Mouse (Mus musculus) embryonic stem cell, embryonic (primary cell): ENCODE results near the gene Fthl17e.
"Not testable (repeated sequence)": the region's sequence is repeated elsewhere in the genome, so short reads cannot be mapped to it uniquely, and the experiment has no call there.

ENCODE experiments used
- CTCF ChIA-PET, 4 experiments: fragments of 300-600 bp in 2 of 4; fragments of 350-600 bp in 2 of 4; sonication (Branson Sonifier 250); formaldehyde crosslinking; loops; one replicate each; lab custom pipeline; 2022; ENCODE audit warnings: inconsistent platforms in 2 of 4; lab: Charles Lee
- POLR2A ChIA-PET, 4 experiments: fragments of 300-600 bp in 2 of 4; fragments of 350-600 bp in 2 of 4; sonication (Branson Sonifier 250); formaldehyde crosslinking; loops; one replicate each; lab custom pipeline; 2022; ENCODE audit warnings: antibody characterized with exemption in 4 of 4, inconsistent platforms in 1 of 4; lab: Charles Lee

Gene Fthl17e

DNA sequence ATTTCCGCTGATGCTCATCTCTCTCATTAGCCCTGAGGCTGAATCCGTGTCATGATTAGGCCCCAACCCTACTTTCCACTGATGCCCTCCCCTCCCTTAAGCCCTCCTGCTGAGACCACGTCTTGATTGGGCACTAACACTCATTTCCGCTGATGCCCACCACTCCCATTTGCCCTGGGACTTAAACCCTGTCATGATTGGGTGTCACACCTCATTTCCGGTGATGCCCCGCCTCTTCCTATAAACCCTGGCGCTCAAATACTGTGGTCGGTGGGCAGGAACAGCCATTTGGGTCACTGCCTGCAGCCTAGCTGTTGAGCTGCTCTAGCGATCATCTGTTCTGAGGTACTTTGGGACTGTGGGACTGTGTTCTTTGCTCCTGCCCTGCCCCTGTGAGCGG, at the start of gene Fthl17e:
Gene Fthl17e (plus strand): TSS at position 301 of the 400 bp plus-strand sequence.
- CTCF ChIA-PET, POLR2A ChIA-PET: not testable (repeated sequence)

DNA sequence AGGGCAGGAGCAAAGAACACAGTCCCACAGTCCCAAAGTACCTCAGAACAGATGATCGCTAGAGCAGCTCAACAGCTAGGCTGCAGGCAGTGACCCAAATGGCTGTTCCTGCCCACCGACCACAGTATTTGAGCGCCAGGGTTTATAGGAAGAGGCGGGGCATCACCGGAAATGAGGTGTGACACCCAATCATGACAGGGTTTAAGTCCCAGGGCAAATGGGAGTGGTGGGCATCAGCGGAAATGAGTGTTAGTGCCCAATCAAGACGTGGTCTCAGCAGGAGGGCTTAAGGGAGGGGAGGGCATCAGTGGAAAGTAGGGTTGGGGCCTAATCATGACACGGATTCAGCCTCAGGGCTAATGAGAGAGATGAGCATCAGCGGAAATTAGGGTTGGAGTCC, 46.6 kb upstream of the Fthl17e start, which contains the start of gene Fthl17d:
Gene Fthl17d (minus strand): TSS at position 101 of the 400 bp plus-strand sequence.
- POLR2A ChIA-PET, CTCF ChIA-PET: not testable (repeated sequence)

GRCm38 (mm10) chrX:9016079-9016478, 17.2 kb upstream of the Fthl17e start:
- CTCF ChIA-PET = no interaction called here
- POLR2A ChIA-PET = no interaction called here

DNA sequence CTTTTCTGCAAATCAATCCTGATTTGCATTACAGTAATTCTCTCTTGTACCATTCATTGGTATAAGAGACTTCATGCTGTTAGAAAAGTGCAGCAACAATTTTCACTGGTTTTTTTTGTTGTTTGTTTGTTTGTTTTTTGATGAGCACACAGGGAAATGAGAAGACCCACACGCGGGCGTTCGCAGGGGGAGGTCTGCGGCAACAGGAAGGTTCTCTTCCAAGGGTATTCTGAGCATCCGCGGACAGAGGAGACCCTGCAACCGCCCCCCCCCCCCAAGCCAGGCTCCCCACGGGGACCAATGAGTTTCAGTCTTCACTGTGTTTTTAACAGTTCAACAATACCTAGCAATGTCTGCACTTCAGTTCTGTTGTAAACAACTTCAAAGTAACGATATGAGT, 13.8 kb upstream of the Fthl17e start:
- POLR2A ChIA-PET = no interaction called here
- CTCF ChIA-PET = no interaction called here

- POLR2A ChIA-PET, CTCF ChIA-PET: not testable (repeated sequence)
Observed at GRCm38 (mm10) chrX:9041611-9042010, 8.3 kb downstream of the Fthl17e start.

GRCm38 (mm10) chrX:9060952-9061351, 27.7 kb downstream of the Fthl17e start:
- CTCF ChIA-PET = not testable (repeated sequence)

DNA sequence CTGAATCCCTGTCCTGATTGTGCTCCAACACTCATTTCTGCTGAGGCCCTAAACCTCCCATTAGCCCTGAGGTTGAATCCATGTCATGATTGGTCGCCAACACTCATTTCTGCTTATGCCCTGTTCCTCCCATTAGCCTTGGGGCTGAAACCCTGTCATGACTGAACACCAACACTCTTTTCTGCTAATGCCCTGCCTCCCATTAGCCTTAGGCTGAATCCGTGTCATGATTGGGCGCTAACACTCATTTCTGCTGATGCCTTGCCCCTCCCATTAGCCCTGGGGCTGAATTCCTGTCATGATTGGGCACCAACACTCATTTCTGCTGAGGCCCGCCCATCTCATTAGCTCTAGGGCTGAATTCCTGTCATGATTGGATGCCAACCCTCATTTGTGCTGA, 28.8 kb downstream of the Fthl17e start:
- CTCF ChIA-PET = no interaction called here
- POLR2A ChIA-PET = no interaction called here

More at GRCm38 (mm10) chrX:9060952-9061351, 27.7 kb downstream of the Fthl17e start:
- POLR2A ChIA-PET = not testable (repeated sequence)

DNA sequence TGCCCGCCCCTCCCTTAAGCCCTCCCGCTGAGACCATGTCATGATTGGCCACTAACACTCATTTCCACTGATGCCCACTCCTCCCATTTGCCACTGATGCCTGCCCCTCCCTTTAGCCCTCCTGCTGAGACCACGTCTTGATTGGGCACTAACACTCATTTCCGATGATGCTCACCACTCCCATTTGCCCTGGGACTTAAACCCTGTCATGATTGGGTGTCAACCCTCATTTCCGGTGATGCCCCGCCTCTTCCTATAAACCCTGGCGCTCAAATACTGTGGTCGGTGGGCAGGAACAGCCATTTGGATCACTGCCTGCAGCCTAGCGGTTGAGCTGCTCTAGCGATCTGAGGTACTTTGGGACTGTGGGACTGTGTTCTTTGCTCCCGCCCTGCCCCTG, 29.4 kb downstream of the Fthl17e start, which contains the start of gene Fthl17f:
Gene Fthl17f (plus strand): TSS at position 301 of the 400 bp plus-strand sequence.
- CTCF ChIA-PET, POLR2A ChIA-PET: not testable (repeated sequence)

GRCm38 (mm10) chrX:9077699-9078098, 44.4 kb downstream of the Fthl17e start:
- POLR2A ChIA-PET, CTCF ChIA-PET: not testable (repeated sequence)
